Mouse (Mus musculus) embryonic facial prominence, embryonic 15.5 days (tissue): ENCODE results near the gene Msi2. TPM values are rescaled to one million over a fixed set of nuclear protein-coding genes. Genes with fewer than 3 reads are reported as not detected.
A peak's percentile ranks its signal among the peaks of the same experiment; 100 is the strongest.

Experiments used
- ATAC-seq: fragments of 200-750 bp; cut with Nextera tagmentation; 2 replicates; pipeline ENCODE4 v1.8.0; 2017; ENCODE audit warnings: low read depth, moderate TSS enrichment; ENCODE audit not compliant: insufficient number of reproducible peaks, low FRiP score, low TSS enrichment
- H3K27ac ChIP-seq: fragments of 300-500 bp; sonication (generic); replicated peaks from 2 replicates; pipeline ENCODE4 v1.5.1; 2015; ENCODE audit warnings: mild to moderate bottlenecking, inconsistent platforms
- H3K27me3 ChIP-seq: fragments of 300-500 bp; sonication (generic); 2 replicates; pipeline ENCODE4 v1.6.1; 2015; ENCODE audit warnings: inconsistent platforms
- H3K36me3 ChIP-seq: fragments of 300-500 bp; sonication (generic); 2 replicates; pipeline ENCODE4 v1.6.1; 2015; ENCODE audit warnings: mild to moderate bottlenecking, inconsistent platforms
- H3K4me1 ChIP-seq: fragments of 300-500 bp; sonication (generic); 2 replicates; pipeline ENCODE4 v1.6.1; 2015; ENCODE audit warnings: inconsistent platforms
- H3K4me2 ChIP-seq: fragments of 300-500 bp; sonication (generic); replicated peaks from 2 replicates; pipeline ENCODE4 v1.6.1; 2015; ENCODE audit warnings: mild to moderate bottlenecking, inconsistent platforms
- H3K4me3 ChIP-seq: fragments of 300-500 bp; sonication (generic); replicated peaks from 2 replicates; pipeline ENCODE4 v1.5.1; 2015; ENCODE audit warnings: mild to moderate bottlenecking, inconsistent platforms
- H3K9ac ChIP-seq: fragments of 300-500 bp; sonication (generic); 2 replicates; pipeline ENCODE4 v1.6.1; 2015; ENCODE audit warnings: inconsistent platforms
- H3K9me3 ChIP-seq: fragments of 300-500 bp; sonication (generic); replicated peaks from 2 replicates; pipeline ENCODE4 v1.6.1; 2016; ENCODE audit warnings: inconsistent platforms
- WGBS: fragments of 180-500 bp; shearing (Covaris S2); methylation state at CpG from one replicate; pipeline ENCODE4 v1.1.7; 2015; 5-methylcytosine and 5-hydroxymethylcytosine counted together
- polyA plus RNA-seq: library from polyadenylated mRNA; unstranded; fragments of >200 nt; fragmentation: Nextera tagmentation; extraction: Ambion mirVana; gene quantifications from 2 replicates; pipeline ENCODE4 v1.2.1, GENCODE M21; 2015

Msi2 gene
- polyA plus RNA-seq, 1 experiment from 2014 or later = 19.7 TPM

DNA sequence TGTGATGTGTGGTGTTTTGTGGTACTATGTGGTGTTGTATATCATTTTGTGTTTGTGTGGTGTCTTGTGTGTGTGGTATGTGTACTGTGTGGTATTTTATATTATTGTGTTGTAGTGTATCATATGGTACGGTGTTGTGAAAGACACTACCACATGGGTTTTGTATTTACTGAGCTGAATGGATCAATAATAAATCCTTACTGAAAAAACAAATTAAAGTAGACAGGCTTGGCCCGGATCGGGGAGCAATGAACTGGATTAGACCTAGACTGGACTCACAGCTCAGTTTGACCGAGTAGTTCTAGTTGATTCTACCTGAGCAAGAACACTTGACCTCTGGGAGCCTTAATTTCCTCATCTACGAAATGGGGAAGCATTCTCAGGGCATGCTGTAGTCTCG lies 107.5 kb downstream of the Msi2 start:
- ATAC-seq = no peak
- Histone ChIP-seq H3K4me2 (no peak overlapping the region), H3K27me3 (no peaks in the 10 kb centered on the region), H3K27ac (no peak overlapping the region), H3K36me3 (no peaks in the 10 kb centered on the region), H3K4me1 (peaks cover 19% of the 10 kb centered on the region), H3K9ac (no peak overlapping the region), H3K4me3 (no peak overlapping the region), H3K9me3 (no peaks in the 10 kb centered on the region)
- WGBS = 92% methylated on average over 6 of the region's 6 CpGs

DNA sequence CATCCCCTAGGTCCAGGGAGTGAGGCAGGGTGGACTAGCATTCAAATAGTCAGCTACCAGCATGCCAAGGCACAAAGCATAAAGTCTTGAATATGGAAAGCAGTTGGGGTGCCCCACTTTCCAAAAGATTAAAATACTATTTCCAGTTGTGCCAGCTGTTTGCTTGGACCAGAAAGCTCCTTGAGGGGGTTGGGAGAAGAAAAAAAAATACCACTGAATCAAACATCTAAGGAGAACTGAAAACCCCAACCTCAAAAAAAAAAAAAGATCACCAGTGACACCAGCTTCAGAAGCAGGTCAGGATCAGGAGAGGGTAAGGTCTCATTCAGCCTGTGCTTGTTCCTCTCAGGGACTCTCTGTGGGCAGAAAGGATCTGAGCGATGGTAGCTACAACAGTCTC lies 108.2 kb downstream of the Msi2 start:
- H3K27me3 ChIP-seq = no peaks in the 10 kb centered on the region
- no peak overlapping the region for H3K4me2 ChIP-seq
- H3K9me3 ChIP-seq = no peaks in the 10 kb centered on the region
- H3K4me1 ChIP-seq = peaks cover 24% of the 10 kb centered on the region
- no peak overlapping the region for H3K27ac ChIP-seq
- no peaks in the 10 kb centered on the region for H3K36me3 ChIP-seq
- no peak overlapping the region for H3K4me3 ChIP-seq
- no peak for ATAC-seq
- no peak overlapping the region for H3K9ac ChIP-seq
- WGBS = 97% methylated on average over 1 of the region's 1 CpGs

DNA sequence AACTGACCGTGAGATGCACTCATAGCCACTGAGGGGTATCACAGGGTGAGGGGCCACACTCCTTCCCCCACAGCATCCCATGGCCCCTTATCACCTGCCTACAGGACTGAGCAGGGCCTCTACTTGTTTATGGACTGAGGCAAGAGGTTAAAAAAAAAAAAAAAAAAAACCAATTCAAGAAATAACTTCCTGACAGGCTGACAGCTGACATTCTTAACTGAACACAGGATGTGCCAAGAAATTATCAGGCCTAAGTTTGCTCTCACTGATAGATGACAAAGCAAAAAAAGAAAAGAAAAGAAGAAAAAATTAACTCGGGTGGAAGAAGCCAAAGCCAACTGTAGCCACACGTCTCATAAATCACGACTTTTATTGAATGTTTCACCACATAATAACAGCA lies 109.7 kb downstream of the Msi2 start:
- H3K9me3 ChIP-seq = no peaks in the 10 kb centered on the region
- H3K36me3 ChIP-seq = no peaks in the 10 kb centered on the region
- no peak overlapping the region for H3K9ac ChIP-seq
- no peak overlapping the region for H3K27ac ChIP-seq
- no peak for ATAC-seq
- H3K4me1 ChIP-seq = peaks cover 21% of the 10 kb centered on the region
- 45% methylated on average over 4 of the region's 4 CpGs for WGBS
- H3K4me3 ChIP-seq = no peak overlapping the region
- H3K4me2 ChIP-seq = no peak overlapping the region
- no peaks in the 10 kb centered on the region for H3K27me3 ChIP-seq

DNA sequence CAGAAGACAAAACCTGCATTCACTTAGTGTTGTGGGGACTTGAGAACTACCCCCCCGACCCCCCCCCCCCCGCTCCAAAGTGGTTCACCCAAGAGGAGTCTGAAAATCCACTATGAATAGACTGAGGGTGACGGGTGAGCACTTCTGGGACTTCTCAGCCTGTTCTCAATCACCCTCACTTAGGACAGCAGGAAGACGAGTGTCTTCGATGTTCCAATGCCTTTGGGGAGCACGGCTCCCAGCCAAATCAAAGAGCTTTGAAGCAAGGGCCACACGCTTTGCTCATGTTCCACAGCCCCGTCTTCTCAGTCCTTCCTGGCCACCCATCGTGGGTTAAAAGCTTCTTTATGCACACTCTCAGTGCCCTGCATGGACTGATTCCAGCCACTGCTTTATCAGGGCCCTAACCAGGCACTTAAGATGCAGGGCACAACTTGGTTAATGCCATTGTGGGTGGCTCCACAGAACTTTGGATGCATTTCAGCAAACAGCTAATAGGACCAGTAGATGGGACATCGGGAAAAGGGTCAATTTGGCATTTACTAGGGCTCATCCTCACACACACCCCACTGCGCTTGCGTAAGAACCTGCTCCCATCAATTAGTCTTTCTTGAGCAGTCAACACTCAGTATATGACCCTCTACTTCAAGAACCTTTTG lies 110.5 kb downstream of the Msi2 start:
- Histone ChIP-seq H3K4me2 (no peak overlapping the region), H3K4me1 (peaks cover 18% of the 10 kb centered on the region), H3K27ac (no peak overlapping the region), H3K9me3 (no peaks in the 10 kb centered on the region), H3K27me3 (no peaks in the 10 kb centered on the region), H3K36me3 (no peaks in the 10 kb centered on the region), H3K9ac (no peak overlapping the region), H3K4me3 (no peak overlapping the region)
- 75% methylated on average over 12 of the region's 12 CpGs for WGBS
- no peak for ATAC-seq

DNA sequence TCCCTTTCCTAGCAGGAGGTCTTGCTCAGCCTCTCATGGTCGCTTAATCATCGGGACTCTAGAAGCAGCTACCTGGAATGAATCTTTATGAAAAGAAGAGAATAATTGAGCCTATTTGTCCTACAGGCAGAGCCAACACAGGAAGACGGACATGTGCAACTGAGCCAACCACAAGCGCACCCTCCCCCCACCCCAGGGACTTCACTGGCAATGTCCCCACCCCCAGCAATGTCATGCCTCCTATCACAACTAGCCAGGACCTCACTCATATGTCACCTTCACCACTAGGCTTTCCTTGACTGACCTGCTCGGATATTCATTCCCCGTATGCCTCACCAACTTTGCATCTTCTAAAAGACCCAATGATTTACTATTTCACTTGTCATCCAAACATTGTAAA lies 112.5 kb downstream of the Msi2 start:
- Histone ChIP-seq H3K4me1 (peaks cover 18% of the 10 kb centered on the region), H3K9me3 (no peaks in the 10 kb centered on the region), H3K27ac (no peak overlapping the region), H3K4me2 (no peak overlapping the region), H3K9ac (no peak overlapping the region), H3K27me3 (no peaks in the 10 kb centered on the region), H3K36me3 (no peaks in the 10 kb centered on the region), H3K4me3 (no peak overlapping the region)
- no peak for ATAC-seq
- 70% methylated on average over 6 of the region's 6 CpGs for WGBS

DNA sequence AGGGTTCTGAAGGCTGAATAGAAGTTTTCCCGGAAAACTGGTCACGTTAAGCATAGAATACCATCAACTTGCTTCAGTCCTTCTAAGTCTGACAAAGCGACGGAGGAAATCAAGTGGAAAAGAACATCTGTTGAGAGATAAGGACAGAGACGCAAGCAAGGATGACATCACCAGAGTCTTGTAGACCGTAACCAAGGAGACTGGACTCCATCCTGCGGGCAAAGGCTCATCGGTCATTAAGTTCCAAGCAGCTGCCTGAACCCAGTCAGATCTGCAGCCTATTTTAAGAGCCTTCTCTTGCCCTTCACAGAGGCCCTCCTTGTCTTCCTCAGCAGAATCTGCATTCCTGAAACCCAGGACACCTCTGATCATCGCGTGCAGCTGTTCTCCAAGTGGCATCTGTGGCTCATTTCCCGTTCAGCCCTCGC lies 113.2 kb downstream of the Msi2 start:
- peak; percentile 34; the same call in 1 of the 2 replicates for ATAC-seq
- 49% methylated on average over 12 of the region's 12 CpGs for WGBS
- no peak overlapping the region for H3K9ac ChIP-seq
- no peaks in the 10 kb centered on the region for H3K9me3 ChIP-seq
- H3K4me3 ChIP-seq = no peak overlapping the region
- no peaks in the 10 kb centered on the region for H3K36me3 ChIP-seq
- no peak overlapping the region for H3K4me2 ChIP-seq
- peaks cover 18% of the 10 kb centered on the region for H3K4me1 ChIP-seq
- no peak overlapping the region for H3K27ac ChIP-seq
- no peaks in the 10 kb centered on the region for H3K27me3 ChIP-seq

DNA sequence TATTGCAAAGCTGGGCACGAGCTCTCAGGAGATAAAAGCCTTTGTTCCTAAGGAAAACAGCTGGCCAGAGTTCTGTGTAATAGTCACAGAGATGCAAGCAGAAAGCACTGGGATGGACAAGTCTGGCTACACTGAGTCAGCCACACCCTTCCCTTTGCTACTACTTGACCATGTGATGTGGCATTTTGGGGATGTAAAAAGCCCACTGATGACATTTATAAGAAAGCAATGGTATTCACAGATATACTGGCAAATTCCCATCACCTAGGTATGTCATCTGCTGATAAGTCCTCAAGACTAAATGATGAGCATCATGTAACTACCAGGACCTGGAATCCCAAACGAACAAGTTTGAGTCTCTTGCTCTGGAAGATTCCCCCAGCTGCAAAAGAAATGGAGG lies 113.7 kb downstream of the Msi2 start:
- WGBS = 58% methylated on average over 2 of the region's 2 CpGs
- Histone ChIP-seq H3K27ac (peak overlapping the region; percentile 58; the same call in 1 of the 2 replicates), H3K27me3 (no peaks in the 10 kb centered on the region), H3K9me3 (no peaks in the 10 kb centered on the region), H3K9ac (no peak overlapping the region), H3K4me3 (no peak overlapping the region), H3K4me1 (peaks cover 22% of the 10 kb centered on the region), H3K36me3 (no peaks in the 10 kb centered on the region), H3K4me2 (no peak overlapping the region)
- no peak for ATAC-seq

DNA sequence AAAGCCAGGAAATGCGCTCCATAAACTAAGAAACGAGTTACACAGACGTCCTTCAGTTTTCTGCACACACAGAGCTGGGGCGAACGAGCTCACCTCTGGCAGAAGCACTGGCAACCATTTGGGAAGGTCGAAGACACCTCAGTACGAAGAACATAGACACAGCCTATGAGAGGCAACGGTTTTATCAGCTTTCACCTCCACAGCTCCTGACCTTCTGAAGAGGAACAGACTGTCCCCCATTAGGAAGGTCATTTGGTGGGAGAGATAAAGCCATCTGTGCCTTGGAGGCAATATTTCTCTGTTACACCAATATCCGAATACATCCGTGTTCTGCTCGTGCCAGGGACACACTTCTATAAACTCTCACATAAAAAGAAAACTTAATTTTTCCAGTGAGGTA lies 114.9 kb downstream of the Msi2 start:
- H3K27me3 ChIP-seq = no peaks in the 10 kb centered on the region
- no peak overlapping the region for H3K4me2 ChIP-seq
- no peak overlapping the region for H3K27ac ChIP-seq
- no peaks in the 10 kb centered on the region for H3K36me3 ChIP-seq
- H3K4me1 ChIP-seq = peaks cover 34% of the 10 kb centered on the region
- H3K9ac ChIP-seq = no peak overlapping the region
- ATAC-seq = no peak
- 88% methylated on average over 11 of the region's 11 CpGs for WGBS
- H3K4me3 ChIP-seq = no peak overlapping the region
- no peaks in the 10 kb centered on the region for H3K9me3 ChIP-seq

DNA sequence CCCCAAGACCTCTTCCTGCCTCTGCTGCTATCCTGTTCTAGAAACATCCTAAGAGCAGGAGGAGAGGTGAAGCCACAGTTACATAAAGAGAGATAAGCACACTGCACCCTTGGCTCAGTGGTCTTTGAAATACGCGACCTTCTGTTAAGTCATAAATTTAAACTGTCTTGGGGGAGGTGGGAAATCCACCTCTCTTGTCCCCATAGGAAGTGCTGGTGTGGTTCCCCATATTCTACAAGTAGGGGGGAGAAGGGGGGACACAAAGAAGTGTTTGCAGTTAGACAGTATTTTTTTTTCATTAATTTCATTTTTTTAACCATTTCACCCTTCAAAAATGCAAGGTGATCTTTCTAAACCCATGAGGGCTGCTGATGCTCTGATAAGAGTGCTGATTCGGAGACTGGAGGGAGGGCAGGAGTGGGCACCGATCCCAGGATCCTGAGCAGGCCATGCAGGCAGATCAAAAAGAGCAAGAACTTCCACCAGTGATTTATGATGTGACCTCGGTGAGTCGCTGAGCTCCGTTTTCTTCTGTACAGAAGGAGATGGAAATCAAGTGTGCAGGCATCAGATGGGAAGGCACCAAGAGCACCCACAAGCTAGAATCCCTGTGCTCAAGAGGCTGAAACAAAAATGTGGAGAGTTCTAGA lies 115.7 kb downstream of the Msi2 start:
- H3K9me3 ChIP-seq = no peaks in the 10 kb centered on the region
- no peak overlapping the region for H3K4me2 ChIP-seq
- H3K4me1 ChIP-seq = peaks cover 39% of the 10 kb centered on the region
- no peak for ATAC-seq
- H3K27ac ChIP-seq = no peak overlapping the region
- 81% methylated on average over 7 of the region's 7 CpGs for WGBS
- no peaks in the 10 kb centered on the region for H3K27me3 ChIP-seq
- H3K9ac ChIP-seq = no peak overlapping the region
- no peak overlapping the region for H3K4me3 ChIP-seq
- no peaks in the 10 kb centered on the region for H3K36me3 ChIP-seq

DNA sequence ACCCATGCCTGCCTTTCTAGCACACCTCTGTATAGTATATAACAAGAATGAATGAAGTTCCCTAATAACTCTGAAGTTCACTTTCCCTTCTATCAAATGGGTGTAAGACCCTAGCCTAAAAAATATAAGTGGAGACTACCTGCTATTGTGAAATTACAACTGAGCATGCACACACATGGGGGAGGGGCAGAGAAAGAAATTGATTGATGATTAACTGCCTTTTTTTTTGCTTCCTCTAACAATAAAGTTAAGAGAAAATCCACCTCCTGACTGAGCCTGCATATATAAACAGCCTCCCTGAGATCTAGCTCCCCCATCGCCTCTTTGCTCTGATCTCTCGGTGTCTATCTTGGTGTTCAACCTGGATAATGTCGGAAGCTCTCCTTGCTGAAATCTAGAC lies 118.1 kb downstream of the Msi2 start:
- H3K9ac ChIP-seq = no peak overlapping the region
- peaks cover 43% of the 10 kb centered on the region for H3K4me1 ChIP-seq
- WGBS = 88% methylated on average over 3 of the region's 3 CpGs
- H3K9me3 ChIP-seq = no peaks in the 10 kb centered on the region
- H3K4me2 ChIP-seq = no peak overlapping the region
- H3K27ac ChIP-seq = no peak overlapping the region
- H3K27me3 ChIP-seq = no peaks in the 10 kb centered on the region
- no peak overlapping the region for H3K4me3 ChIP-seq
- no peaks in the 10 kb centered on the region for H3K36me3 ChIP-seq
- ATAC-seq = no peak

DNA sequence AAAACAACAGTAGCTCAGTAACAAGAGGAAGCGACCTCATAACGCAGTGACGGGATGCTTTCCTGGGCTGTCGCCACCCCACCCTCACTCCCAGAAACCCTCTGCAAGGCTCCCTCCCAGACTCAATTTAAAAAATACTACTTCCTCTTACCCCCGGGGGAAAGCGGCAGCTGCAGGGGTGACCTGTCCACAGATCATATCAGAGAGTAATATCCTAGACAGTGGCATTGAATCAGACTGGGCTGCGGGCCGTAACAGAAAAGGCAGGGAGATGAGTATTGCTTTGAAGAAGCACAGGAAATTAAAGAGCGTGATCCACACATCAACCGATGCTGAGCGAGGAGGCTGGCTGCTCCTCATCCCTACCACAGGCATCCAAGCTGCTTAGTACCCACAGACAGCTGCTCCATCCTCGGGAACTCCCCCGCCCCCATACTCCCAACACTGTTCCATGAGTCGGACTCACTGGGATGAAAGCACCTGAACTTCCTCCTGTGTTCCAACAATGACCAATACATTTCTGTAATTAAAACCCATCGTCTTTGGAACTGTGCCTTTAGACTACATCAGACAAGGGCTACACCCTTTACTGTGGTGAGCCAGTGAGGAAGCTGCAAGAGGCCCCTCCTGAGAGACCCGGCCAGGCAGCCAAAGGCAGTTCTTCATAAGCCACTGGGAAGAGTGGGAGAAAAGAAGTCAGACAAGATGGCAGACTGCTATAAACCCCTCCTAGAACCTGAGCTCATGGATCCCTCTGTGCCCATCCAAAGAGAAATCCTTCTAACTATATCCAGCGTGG lies 118.8 kb downstream of the Msi2 start:
- Histone ChIP-seq H3K9ac (no peak overlapping the region), H3K36me3 (no peaks in the 10 kb centered on the region), H3K4me3 (no peak overlapping the region), H3K27ac (no peak overlapping the region), H3K4me1 (peaks cover 43% of the 10 kb centered on the region), H3K27me3 (no peaks in the 10 kb centered on the region), H3K4me2 (no peak overlapping the region), H3K9me3 (no peaks in the 10 kb centered on the region)
- 36% methylated on average over 17 of the region's 17 CpGs for WGBS
- no peak for ATAC-seq
